16 mouse cellular contexts compared by ENCODE assay signal in the genomic region with DNA sequence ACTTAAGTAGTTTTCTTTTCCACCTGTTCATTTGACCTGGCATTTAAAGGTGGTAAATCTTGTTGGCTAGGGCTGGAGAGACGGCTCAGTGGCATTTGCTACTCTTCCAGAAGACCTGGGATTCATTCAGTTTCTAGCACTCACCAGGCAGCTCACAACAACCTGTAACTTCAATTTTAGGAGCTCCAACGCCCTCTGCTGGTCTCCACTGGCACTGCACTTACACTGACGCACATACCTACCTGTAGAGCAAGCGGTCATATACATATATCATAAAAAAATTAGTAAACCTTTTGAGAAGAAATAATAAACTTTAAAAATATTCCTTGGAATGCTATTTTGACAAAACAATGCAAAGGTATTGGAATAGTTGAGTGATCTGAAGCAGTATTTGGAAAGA. TPM values are rescaled to one million over a fixed set of nuclear protein-coding genes. Genes with fewer than 3 reads are reported as not detected.
DNase-seq lines count a peak whose midpoint lies in the region; ATAC-seq and TF ChIP-seq lines count a peak whose summit lies in the region.
"Had no signal": no experiment of that assay in that cellular context is flagged by ENCODE, and none has a peak within 500 bp of the region (broad histone marks: within the 10 kb centered on the region; RNA-seq: fewer than 3 reads in every experiment).

No protein-coding gene starts in this region.

- TF ChIP-seq EP300 in heart, adult 2 months (IDR thresholded peaks at IDR 0.05; ENCODE audit: insufficient read depth, low read depth, low read length) = no peak

- peak; percentile 64 for TF ChIP-seq CTCF in heart, adult 2 months (IDR thresholded peaks at IDR 0.05)
- TF ChIP-seq CTCF in midbrain, postnatal 0 days (IDR thresholded peaks at IDR 0.05) = peak; percentile 59
- peak; percentile 44; the same call in 1 of the 2 replicates for TF ChIP-seq CTCF in bone marrow macrophage, adult 2 months (IDR thresholded peaks at IDR 0.05; ENCODE audit: low read depth, low read length)

- 79% methylated on average over 4 of the region's 4 CpGs for WGBS in heart, adult 2 months
- 79% methylated on average over 4 of the region's 4 CpGs for WGBS in midbrain, postnatal 0 days
- 74% methylated on average over 4 of the region's 4 CpGs for WGBS in midbrain, embryonic 11.5 days

- no peak overlapping the region for H3K4me3 ChIP-seq in heart, adult 2 months
- H3K4me3 ChIP-seq in midbrain, postnatal 0 days (ENCODE audit: low read depth, low read length) = no peak overlapping the region
- H3K4me3 ChIP-seq in midbrain, embryonic 11.5 days (ENCODE audit: low read depth, low read length) = no peak overlapping the region
- H3K4me3 ChIP-seq in bone marrow macrophage, adult 2 months (ENCODE audit: insufficient read depth, low read length) = no peak overlapping the region
- H3K4me3 ChIP-seq: forebrain, embryonic 12.5 days; hindbrain, embryonic 10.5 days; kidney, embryonic 15.5 days; liver, embryonic 15.5 days; midbrain, embryonic 12.5 days; neural tube, embryonic 13.5 days had no signal

- H3K36me3 ChIP-seq in heart, adult 2 months (ENCODE audit: control insufficient read depth, insufficient read depth, low read length) = no peaks in the 10 kb centered on the region
- peaks cover 4% of the 10 kb centered on the region; the same call in 1 of the 2 replicates for H3K36me3 ChIP-seq in midbrain, postnatal 0 days (ENCODE audit: insufficient read depth, low read length)
- no peaks in the 10 kb centered on the region for H3K36me3 ChIP-seq in midbrain, embryonic 11.5 days (ENCODE audit: control insufficient read depth, insufficient read depth, low read length)
- H3K36me3 ChIP-seq: forebrain, embryonic 12.5 days; hindbrain, embryonic 10.5 days; kidney, embryonic 15.5 days; liver, embryonic 15.5 days; midbrain, embryonic 12.5 days; neural tube, embryonic 13.5 days had no signal

- no peak for TF ChIP-seq POLR2A in heart, adult 2 months (IDR thresholded peaks at IDR 0.05; ENCODE audit: insufficient read depth, low read depth, low read length)
- no peak for TF ChIP-seq POLR2A in bone marrow macrophage, adult 2 months (IDR thresholded peaks at IDR 0.05; ENCODE audit: borderline replicate concordance, low read depth, low read length)

- no peak overlapping the region for H3K27ac ChIP-seq in heart, adult 2 months
- no peak overlapping the region for H3K27ac ChIP-seq in midbrain, postnatal 0 days (ENCODE audit: low read depth, low read length)
- H3K27ac ChIP-seq in midbrain, embryonic 11.5 days (ENCODE audit: low read depth, low read length) = no peak overlapping the region
- no peak overlapping the region for H3K27ac ChIP-seq in bone marrow macrophage, adult 2 months (ENCODE audit: insufficient read depth, low read depth, low read length)
- H3K27ac ChIP-seq: forebrain, embryonic 12.5 days; hindbrain, embryonic 10.5 days; kidney, embryonic 15.5 days; liver, embryonic 15.5 days; midbrain, embryonic 12.5 days; neural tube, embryonic 13.5 days had no signal

- no peak for ATAC-seq in midbrain, postnatal 0 days (ENCODE audit: low FRiP score)
- ATAC-seq in midbrain, embryonic 11.5 days (ENCODE audit: low FRiP score) = no peak

- H3K4me1 ChIP-seq in heart, adult 2 months (ENCODE audit: control insufficient read depth, insufficient read depth, low read length) = no peaks in the 10 kb centered on the region
- H3K4me1 ChIP-seq in midbrain, postnatal 0 days (ENCODE audit: insufficient read depth, low read length) = no peaks in the 10 kb centered on the region
- H3K4me1 ChIP-seq in midbrain, embryonic 11.5 days (ENCODE audit: control insufficient read depth, insufficient read depth, low read length) = no peaks in the 10 kb centered on the region
- H3K4me1 ChIP-seq in bone marrow macrophage, adult 2 months (ENCODE audit: control insufficient read depth, insufficient read depth, low read length) = no peaks in the 10 kb centered on the region
- H3K4me1 ChIP-seq: neural tube, embryonic 13.5 days had no signal

- no peak overlapping the region for H3K9ac ChIP-seq in heart, adult 2 months (ENCODE audit: low read depth, low read length)
- no peak overlapping the region for H3K9ac ChIP-seq in midbrain, postnatal 0 days (replicated peaks; ENCODE audit: low read length, poor library complexity, severe bottlenecking)
- H3K9ac ChIP-seq in midbrain, embryonic 11.5 days (ENCODE audit: low read length) = no peak overlapping the region
- H3K9ac ChIP-seq: forebrain, embryonic 12.5 days; kidney, embryonic 15.5 days; liver, embryonic 15.5 days; midbrain, embryonic 12.5 days; neural tube, embryonic 13.5 days had no signal

- no peaks in the 10 kb centered on the region for H3K27me3 ChIP-seq in heart, adult 2 months (ENCODE audit: control insufficient read depth, insufficient read depth, low read length)
- no peaks in the 10 kb centered on the region for H3K27me3 ChIP-seq in midbrain, postnatal 0 days (ENCODE audit: insufficient read depth, low read length)
- no peaks in the 10 kb centered on the region for H3K27me3 ChIP-seq in midbrain, embryonic 11.5 days (ENCODE audit: control insufficient read depth, insufficient read depth, low read length)
- H3K27me3 ChIP-seq: forebrain, embryonic 12.5 days; kidney, embryonic 15.5 days; midbrain, embryonic 12.5 days; neural tube, embryonic 13.5 days had no signal

- no peak for DNase-seq in heart, adult 2 months
- DNase-seq in heart, adult 9 months (ENCODE audit: low spot score in 2 of 2) = no peak
- DNase-seq in midbrain, postnatal 0 days (ENCODE audit: low spot score) = no peak
- DNase-seq in midbrain, embryonic 11.5 days (ENCODE audit: low spot score, missing footprints) = no peak
- no peak for DNase-seq in frontal cortex, postnatal 14 days (ENCODE audit: low spot score in 2 of 2)
- no peak for DNase-seq in layer of hippocampus, adult 9-10 months (ENCODE audit: low spot score)
- DNase-seq in heart, adult 18-20 months = no peak
- DNase-seq: cerebellum, adult 18-20 months; layer of hippocampus, postnatal 36 days had no signal

- H3K79me2 ChIP-seq in heart, adult 2 months (replicated peaks; ENCODE audit: control insufficient read depth, insufficient read depth, low read length) = no peaks in the 10 kb centered on the region

- intact Hi-C loops in heart, adult 2 months (cut with DNase I) = no loop called here

- no peak overlapping the region for H3K4me2 ChIP-seq in midbrain, postnatal 0 days (ENCODE audit: low read depth, low read length, poor library complexity, severe bottlenecking)
- H3K4me2 ChIP-seq in midbrain, embryonic 11.5 days = no peak overlapping the region
- H3K4me2 ChIP-seq: forebrain, embryonic 12.5 days; kidney, embryonic 15.5 days; liver, embryonic 15.5 days; midbrain, embryonic 12.5 days; neural tube, embryonic 13.5 days had no signal

- no peaks in the 10 kb centered on the region for H3K9me3 ChIP-seq in midbrain, postnatal 0 days (ENCODE audit: low read length)
- H3K9me3 ChIP-seq in midbrain, embryonic 11.5 days (ENCODE audit: control insufficient read depth, low read length) = no peaks in the 10 kb centered on the region
- H3K9me3 ChIP-seq: forebrain, embryonic 12.5 days; hindbrain, embryonic 10.5 days; kidney, embryonic 15.5 days; liver, embryonic 15.5 days; midbrain, embryonic 12.5 days; neural tube, embryonic 13.5 days had no signal

RNA-seq across cellular contexts. Expression of a gene that starts 13.7 kb away (rescaled TPM):
- total RNA-seq in heart, adult 2 months (2021) = 100 to 1,000 TPM; 114 to 127 TPM
- polyA plus RNA-seq in heart, adult 2 months (2012; rRNA removed) = 52.1 and 69.0 TPM in 2 replicates
- total RNA-seq in midbrain, postnatal 0 days (2014; rRNA removed) = 76.4 and 83.4 TPM in 2 replicates
- polyA plus RNA-seq in midbrain, postnatal 0 days (2015; fragmentation: Nextera tagmentation; extraction: Ambion mirVana) = 19.0 and 25.0 TPM in 2 replicates
- polyA plus RNA-seq in midbrain, embryonic 11.5 days (2014; fragmentation: Nextera tagmentation; extraction: Ambion mirVana) = 11.8 and 12.8 TPM in 2 replicates
- polyA plus RNA-seq in bone marrow macrophage, adult 2 months (2012; ENCODE audit: insufficient read depth, insufficient read length, missing spikeins) = 4.1 and 4.9 TPM in 2 replicates
- total RNA-seq in heart, adult 18-20 months (2021) = 100 to 1,000 TPM; 109 to 123 TPM
